Mouse (Mus musculus): Measurements from ENCODE around the gene Abcf2.

DNA sequence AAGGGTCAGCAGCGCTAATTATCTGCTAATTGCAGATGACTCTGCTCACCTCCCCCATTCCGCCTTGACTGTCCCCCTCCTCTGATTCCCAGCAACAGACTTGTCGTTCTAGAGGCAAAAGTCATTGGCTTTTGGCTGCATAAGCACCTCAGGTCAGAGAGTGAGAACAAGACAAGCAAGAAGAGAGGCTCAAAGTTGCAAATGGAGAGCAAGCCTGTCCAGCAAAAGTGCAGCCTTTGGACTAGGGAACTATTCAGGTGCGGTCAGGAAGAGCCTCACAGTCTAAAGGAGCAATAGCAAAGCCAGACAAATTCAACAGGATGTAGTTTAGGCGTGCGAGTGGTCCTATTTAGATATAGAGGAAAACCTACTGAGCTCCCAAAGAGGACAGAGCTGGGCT is 49.5 kb downstream of the Abcf2 start:
- no peak for TF ChIP-seq GATA1 (IDR thresholded peaks at IDR 0.05; ENCODE audit: borderline replicate concordance, low read length)
- no peak for TF ChIP-seq FLI1 (IDR thresholded peaks at IDR 0.05; ENCODE audit: low read length)
